Mouse (Mus musculus): ENCODE results near the gene Lrrc75b. TPM values are rescaled to one million over a fixed set of nuclear protein-coding genes. Genes with fewer than 3 reads are reported as not detected.

Lrrc75b gene
- 0.46 TPM in 2 replicates for polyA plus RNA-seq (2015; fragmentation: Nextera tagmentation; extraction: Ambion mirVana)

DNA sequence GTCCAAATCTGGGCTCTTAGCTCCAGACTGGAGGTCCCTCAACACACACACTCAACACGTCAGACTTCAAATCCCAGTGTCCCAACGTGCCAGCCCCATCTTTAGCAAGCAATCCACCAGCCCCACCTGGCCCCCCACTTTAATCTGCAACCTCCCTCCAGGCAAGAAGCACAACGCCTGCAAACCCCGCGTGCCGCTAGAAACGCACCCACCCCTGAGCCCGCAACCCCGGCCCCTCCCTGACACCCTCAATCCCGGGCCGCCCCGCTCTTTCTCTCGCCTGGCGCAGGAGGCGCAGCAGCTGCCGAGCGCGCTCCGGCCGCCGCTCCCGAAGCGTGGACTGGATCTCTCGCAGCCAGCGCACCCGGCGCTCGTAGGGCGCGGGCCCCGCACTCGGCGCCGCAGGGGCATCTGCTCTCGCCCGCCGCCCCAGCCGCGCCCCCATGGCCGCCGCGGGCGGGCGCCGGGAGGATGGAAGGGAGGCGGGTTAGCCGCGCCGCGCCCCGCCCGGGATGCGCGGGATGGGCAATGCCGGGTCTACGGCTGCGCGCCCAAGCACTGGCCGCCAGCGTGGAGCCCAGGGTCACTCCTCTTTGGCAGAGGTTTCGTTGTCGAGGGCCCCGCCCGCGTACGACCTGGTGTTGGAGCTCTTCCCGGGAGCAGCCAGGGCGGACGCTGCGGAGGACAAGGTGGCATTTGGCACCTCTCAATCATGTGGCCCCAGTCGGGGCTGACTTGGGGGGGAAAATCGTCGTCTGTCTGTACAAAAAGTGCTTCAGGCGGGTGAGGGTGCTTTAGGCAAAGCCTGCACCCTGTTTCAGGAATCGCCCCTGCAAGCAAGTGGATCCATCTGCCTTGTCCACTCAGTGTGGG, at the start of gene Lrrc75b:
TSS of gene Lrrc75b (minus strand) at position 655 of the 873 bp plus-strand sequence.

GRCm38 (mm10) chr10:75589129-75589528, 29.0 kb upstream of the Lrrc75b start, which contains the start of gene Ggt5:
Ggt5 (plus strand) TSS chr10:75589340.

GRCm38 (mm10) chr10:75561071-75561654, 1.0 kb upstream of the Lrrc75b start, which contains the start of gene Ggt1:
Ggt1 (plus strand) TSS chr10:75561604.

GRCm38 (mm10) chr10:75517758-75518143, 42.4 kb downstream of the Lrrc75b start, which contains the start of gene Gucd1:
Gucd1 (minus strand) TSS chr10:75517972.

DNA sequence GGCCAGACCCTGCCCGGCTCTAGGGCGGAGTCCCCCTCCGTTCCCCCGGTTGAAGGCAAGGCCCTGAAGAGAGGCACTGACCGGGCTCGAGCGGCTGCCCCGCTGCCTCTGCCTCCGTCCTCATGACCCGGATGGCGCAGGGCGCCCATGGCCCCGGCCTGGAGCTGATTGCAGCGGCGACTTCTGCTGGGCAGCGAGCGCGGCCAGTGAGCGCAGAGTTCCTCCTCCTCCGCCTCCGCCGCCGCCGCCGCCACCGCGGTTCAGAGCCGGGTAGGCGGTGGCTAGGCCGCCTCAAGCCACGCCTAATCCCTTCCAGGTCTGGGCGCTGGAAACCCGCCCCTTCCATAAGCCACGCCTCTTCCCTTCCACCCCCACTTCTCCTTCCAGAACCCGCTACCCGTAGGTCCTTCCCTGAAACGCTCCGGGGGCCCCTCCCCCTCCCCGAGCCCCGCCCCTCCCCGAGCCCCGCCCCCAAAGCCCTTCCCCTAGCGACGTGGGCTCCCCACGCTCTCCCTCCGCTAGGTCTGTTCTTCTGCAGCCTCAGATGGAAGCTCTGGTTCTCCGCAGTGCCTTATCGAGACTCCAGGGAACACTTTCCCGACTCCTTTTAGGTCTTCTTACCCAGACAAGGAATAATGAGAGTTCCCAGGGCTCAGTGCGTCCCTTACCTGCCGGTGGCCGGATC, 42.9 kb downstream of the Lrrc75b start, which contains the start of gene Snrpd3:
TSS of gene Snrpd3 (plus strand) at position 479 of the 685 bp plus-strand sequence.

Other genes starting within 250 kb of the Lrrc75b start
- gene Adora2a, start 243.5 kb downstream of the Lrrc75b start, polyA plus RNA-seq (2015; fragmentation: Nextera tagmentation; extraction: Ambion mirVana), result 2.2 TPM in 2 replicates
- 0.18 and 0.22 TPM in 2 replicates for gene Upb1, start 159.2 kb downstream of the Lrrc75b start, polyA plus RNA-seq (2015; fragmentation: Nextera tagmentation; extraction: Ambion mirVana)
- gene Snrpd3, start 42.8 kb downstream of the Lrrc75b start, polyA plus RNA-seq (2015; fragmentation: Nextera tagmentation; extraction: Ambion mirVana), result 59.6 and 80.7 TPM in 2 replicates
- gene Gucd1, start 42.4 kb downstream of the Lrrc75b start, polyA plus RNA-seq (2015; fragmentation: Nextera tagmentation; extraction: Ambion mirVana), result 20.8 and 23.3 TPM in 2 replicates
- gene Ggt1, start 1.3 kb upstream of the Lrrc75b start, polyA plus RNA-seq (2015; fragmentation: Nextera tagmentation; extraction: Ambion mirVana), result not detected in 2 replicates
- gene Ggt5, start 29.0 kb upstream of the Lrrc75b start, polyA plus RNA-seq (2015; fragmentation: Nextera tagmentation; extraction: Ambion mirVana), result 7.3 and 9.4 TPM in 2 replicates
- 4.9 and 5.1 TPM in 2 replicates for gene Susd2, start 83.7 kb upstream of the Lrrc75b start, polyA plus RNA-seq (2015; fragmentation: Nextera tagmentation; extraction: Ambion mirVana)
- gene Cabin1, start 204.0 kb upstream of the Lrrc75b start, polyA plus RNA-seq (2015; fragmentation: Nextera tagmentation; extraction: Ambion mirVana), result 15.4 and 17.0 TPM in 2 replicates
- 53.2 and 61.3 TPM in 2 replicates for gene Ddt, start 213.1 kb upstream of the Lrrc75b start, polyA plus RNA-seq (2015; fragmentation: Nextera tagmentation; extraction: Ambion mirVana)
- not detected in 2 replicates for gene Gm20441, start 220.6 kb upstream of the Lrrc75b start, polyA plus RNA-seq (2015; fragmentation: Nextera tagmentation; extraction: Ambion mirVana)
- 4.5 and 5.3 TPM in 2 replicates for gene Gstt3, start 221.1 kb upstream of the Lrrc75b start, polyA plus RNA-seq (2015; fragmentation: Nextera tagmentation; extraction: Ambion mirVana)
- gene Gstt1, start 238.3 kb upstream of the Lrrc75b start, polyA plus RNA-seq (2015; fragmentation: Nextera tagmentation; extraction: Ambion mirVana), result 8.6 and 8.9 TPM in 2 replicates

Measured in skeletal muscle tissue, postnatal 0 days (tissue).